Mouse (Mus musculus): ENCODE measurements around the gene Slc35e1.

GRCm38 (mm10) chr8:72521888-72522287, 29.5 kb upstream of the Slc35e1 start:
- no peak for TF ChIP-seq CTCF (IDR thresholded peaks at IDR 0.05; ENCODE audit: borderline replicate concordance, control insufficient read depth, extremely low read depth, insufficient read depth, low read length, poor library complexity)
- no peak for TF ChIP-seq POLR2A (IDR thresholded peaks at IDR 0.05; ENCODE audit: control insufficient read depth, extremely low read depth, insufficient read depth, low read length, poor library complexity)

Measured in thymus, adult 2 months (tissue).